Mouse (Mus musculus): ENCODE results near the gene Metrn. TPM values are rescaled to one million over a fixed set of nuclear protein-coding genes. Genes with fewer than 3 reads are reported as not detected.

The Metrn gene
- polyA plus RNA-seq, 1 experiment from 2014 or later: 11.9 TPM

DNA sequence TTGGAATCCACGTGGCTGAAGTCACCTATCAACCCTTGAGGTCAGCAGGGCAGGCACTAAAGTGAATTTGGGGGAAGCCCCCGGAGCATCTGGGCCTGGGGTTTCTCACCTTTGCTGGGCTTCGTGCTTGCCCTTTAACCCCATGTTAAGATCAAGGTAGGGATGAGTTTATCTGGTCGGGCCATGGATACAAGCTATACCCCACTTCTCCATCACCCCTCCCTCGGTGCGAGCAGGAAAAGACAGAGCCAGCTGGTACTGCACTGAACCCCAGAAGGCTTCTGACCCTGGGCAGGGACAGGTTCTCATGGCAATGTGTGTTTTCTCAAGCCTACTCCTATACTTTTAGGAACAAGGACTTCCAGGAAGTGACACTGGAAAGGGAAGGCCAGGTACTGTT is 15.6 kb downstream of the Metrn start:
- DNase-seq (no peak), ATAC-seq (no peak)
- Histone ChIP-seq H3K4me2 (ENCODE audit: low read depth, low read length) (no peak overlapping the region), H3K4me1 (ENCODE audit: insufficient read depth) (peaks cover 13% of the 10 kb centered on the region; the same call in 1 of the 2 replicates), H3K27me3 (ENCODE audit: insufficient read depth, low read length) (no peaks in the 10 kb centered on the region), H3K9ac (replicated peaks) (no peak overlapping the region), H3K27ac (ENCODE audit: low read depth) (no peak overlapping the region), H3K36me3 (replicated peaks; ENCODE audit: insufficient read depth, low read length) (peaks cover 42% of the 10 kb centered on the region), H3K4me3 (ENCODE audit: low read depth, low read length) (no peak overlapping the region), H3K9me3 (ENCODE audit: low read length) (no peaks in the 10 kb centered on the region)
- 80% methylated on average over 6 of the region's 6 CpGs for WGBS (ENCODE audit: insufficient replicate concordance)
- TF ChIP-seq EP300 (IDR thresholded peaks at IDR 0.05; ENCODE audit: low read depth) (no peak), CTCF (IDR thresholded peaks at IDR 0.05; ENCODE audit: low read depth) (no peak)

- 87% methylated on average over 5 of the region's 5 CpGs for WGBS (ENCODE audit: insufficient replicate concordance)
- TF ChIP-seq CTCF (IDR thresholded peaks at IDR 0.05; ENCODE audit: low read depth) (no peak), EP300 (IDR thresholded peaks at IDR 0.05; ENCODE audit: low read depth) (no peak)
- Histone ChIP-seq H3K4me3 (ENCODE audit: low read depth, low read length) (no peak overlapping the region), H3K36me3 (replicated peaks; ENCODE audit: insufficient read depth, low read length) (peaks cover 48% of the 10 kb centered on the region), H3K9me3 (ENCODE audit: low read length) (no peaks in the 10 kb centered on the region), H3K27ac (ENCODE audit: low read depth) (no peak overlapping the region), H3K9ac (replicated peaks) (no peak overlapping the region), H3K4me2 (ENCODE audit: low read depth, low read length) (no peak overlapping the region), H3K27me3 (ENCODE audit: insufficient read depth, low read length) (no peaks in the 10 kb centered on the region), H3K4me1 (ENCODE audit: insufficient read depth) (peaks cover 7% of the 10 kb centered on the region; the same call in 1 of the 2 replicates)
- DNase-seq: no peak
- no peak for ATAC-seq
Observed at GRCm38 (mm10) chr17:25777948-25778347, 19.0 kb downstream of the Metrn start.

DNA sequence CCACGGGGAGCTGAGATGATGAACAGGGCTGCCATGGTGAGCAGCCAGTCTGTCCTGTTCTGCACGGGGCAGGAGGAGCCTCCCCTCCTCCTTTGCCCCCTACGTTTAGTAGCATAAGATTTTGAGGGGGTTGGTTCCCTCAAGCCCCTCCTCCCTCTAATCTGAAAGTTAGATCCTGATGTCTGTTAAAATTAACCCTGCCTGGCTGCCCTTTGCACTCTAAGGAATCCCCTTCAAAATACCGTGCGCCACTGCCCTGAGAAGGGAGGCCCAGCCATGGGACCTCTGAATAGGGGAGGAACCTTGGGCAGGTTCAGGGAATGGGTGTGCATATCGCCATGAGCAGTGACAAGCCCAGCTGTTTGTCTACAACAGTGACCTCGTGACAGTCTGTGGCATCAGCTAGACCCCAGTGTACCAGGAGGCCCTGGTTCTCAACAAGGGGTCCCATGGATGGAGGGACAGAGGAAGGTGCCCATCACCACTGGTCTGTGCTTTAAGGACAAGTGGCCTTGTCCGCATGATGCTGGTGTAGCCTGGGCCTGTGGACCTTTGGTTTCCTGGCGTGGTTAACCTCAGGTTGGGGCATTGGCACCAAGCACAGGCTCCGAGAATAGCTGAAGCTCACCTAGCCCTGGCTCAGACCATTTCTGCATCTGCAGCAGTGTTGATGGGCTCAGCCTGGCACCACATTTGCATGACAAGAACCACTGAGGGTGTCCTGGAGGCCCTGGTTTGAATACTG is 21.4 kb downstream of the Metrn start:
- peaks cover 27% of the 10 kb centered on the region for H3K36me3 ChIP-seq (replicated peaks; ENCODE audit: insufficient read depth, low read length)
- no peak overlapping the region for H3K4me2 ChIP-seq (ENCODE audit: low read depth, low read length)
- H3K4me3 ChIP-seq (ENCODE audit: low read depth, low read length): no peak overlapping the region
- DNase-seq (no peak), ATAC-seq (no peak)
- WGBS (ENCODE audit: insufficient replicate concordance): 73% methylated on average over 10 of the region's 10 CpGs
- H3K27me3 ChIP-seq (ENCODE audit: insufficient read depth, low read length): no peaks in the 10 kb centered on the region
- H3K27ac ChIP-seq (ENCODE audit: low read depth): no peak overlapping the region
- TF ChIP-seq CTCF (IDR thresholded peaks at IDR 0.05; ENCODE audit: low read depth): no peak
- no peak for TF ChIP-seq EP300 (IDR thresholded peaks at IDR 0.05; ENCODE audit: low read depth)
- peaks cover 7% of the 10 kb centered on the region; the same call in 1 of the 2 replicates for H3K4me1 ChIP-seq (ENCODE audit: insufficient read depth)
- no peaks in the 10 kb centered on the region for H3K9me3 ChIP-seq (ENCODE audit: low read length)
- no peak overlapping the region for H3K9ac ChIP-seq (replicated peaks)

DNA sequence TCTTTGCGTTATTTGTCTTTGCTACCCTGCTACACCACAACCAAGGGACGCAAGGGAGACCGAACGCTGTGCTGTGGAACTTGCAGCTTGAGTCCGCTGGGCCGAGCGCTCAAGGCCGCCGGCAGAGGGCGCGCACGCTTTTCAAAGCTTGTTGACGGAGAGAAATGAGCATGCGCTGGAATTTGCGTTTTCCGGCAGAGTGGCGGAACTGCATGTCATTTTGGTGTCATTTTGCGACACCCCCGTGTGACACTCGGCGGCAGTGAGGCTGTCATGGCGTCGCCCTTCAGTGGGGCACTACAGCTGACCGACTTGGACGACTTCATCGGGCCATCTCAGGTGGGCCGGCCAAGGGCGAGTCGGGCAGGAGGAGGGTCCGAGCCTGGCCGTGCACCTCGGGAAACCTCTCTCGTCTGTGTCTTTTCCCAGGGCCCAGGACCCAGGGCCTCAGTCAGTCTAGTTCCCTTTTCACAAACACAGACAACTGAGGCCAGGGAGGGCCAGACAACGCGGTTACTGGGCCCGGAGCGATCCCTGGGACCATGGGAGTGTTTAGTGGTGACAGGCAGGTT is 23.3 kb downstream of the Metrn start, which contains the start of gene Narfl:
Gene Narfl, plus strand, starts transcription at position 228 of the 572 bp plus-strand sequence.
- peak within 1 kb of the TSS; percentile 86 for H3K4me2 ChIP-seq (ENCODE audit: low read depth, low read length)
- H3K27me3 ChIP-seq (ENCODE audit: insufficient read depth, low read length): no peaks in the 10 kb centered on the region
- peak within 1 kb of the TSS; percentile 95 for H3K9ac ChIP-seq (replicated peaks)
- WGBS (ENCODE audit: insufficient replicate concordance): under 1% methylated on average over 37 of the region's 37 CpGs
- TF ChIP-seq EP300 (IDR thresholded peaks at IDR 0.05; ENCODE audit: low read depth) (no peak), CTCF (IDR thresholded peaks at IDR 0.05; ENCODE audit: low read depth) (peak; percentile 100)
- peaks cover 17% of the 10 kb centered on the region; the same call in 1 of the 2 replicates for H3K36me3 ChIP-seq (replicated peaks; ENCODE audit: insufficient read depth, low read length)
- peak; percentile 98 for DNase-seq
- peak within 1 kb of the TSS; percentile 55; the same call in 1 of the 2 replicates for H3K27ac ChIP-seq (ENCODE audit: low read depth)
- no peaks in the 10 kb centered on the region for H3K9me3 ChIP-seq (ENCODE audit: low read length)
- H3K4me3 ChIP-seq (ENCODE audit: low read depth, low read length): peak within 1 kb of the TSS; percentile 84
- peak; percentile 97 for ATAC-seq
- peaks cover 7% of the 10 kb centered on the region; the same call in 1 of the 2 replicates for H3K4me1 ChIP-seq (ENCODE audit: insufficient read depth)

GRCm38 (mm10) chr17:25769331-25769730 is 27.6 kb downstream of the Metrn start:
- H3K27ac ChIP-seq (ENCODE audit: low read depth): no peak overlapping the region
- H3K4me3 ChIP-seq (ENCODE audit: low read depth, low read length): no peak overlapping the region
- H3K9ac ChIP-seq (replicated peaks): no peak overlapping the region
- no peaks in the 10 kb centered on the region for H3K9me3 ChIP-seq (ENCODE audit: low read length)
- H3K27me3 ChIP-seq (ENCODE audit: insufficient read depth, low read length): no peaks in the 10 kb centered on the region
- no peaks in the 10 kb centered on the region for H3K36me3 ChIP-seq (replicated peaks; ENCODE audit: insufficient read depth, low read length)
- H3K4me2 ChIP-seq (ENCODE audit: low read depth, low read length): no peak overlapping the region
- WGBS (ENCODE audit: insufficient replicate concordance): 49% methylated on average over 9 of the region's 9 CpGs
- TF ChIP-seq EP300 (IDR thresholded peaks at IDR 0.05; ENCODE audit: low read depth) (no peak), CTCF (IDR thresholded peaks at IDR 0.05; ENCODE audit: low read depth) (no peak)
- peaks cover 4% of the 10 kb centered on the region; the same call in 1 of the 2 replicates for H3K4me1 ChIP-seq (ENCODE audit: insufficient read depth)
- no peak for DNase-seq
- no peak for ATAC-seq

- H3K36me3 ChIP-seq (replicated peaks; ENCODE audit: insufficient read depth, low read length): no peaks in the 10 kb centered on the region
- no peaks in the 10 kb centered on the region for H3K27me3 ChIP-seq (ENCODE audit: insufficient read depth, low read length)
- DNase-seq (no peak), ATAC-seq (no peak)
- H3K9me3 ChIP-seq (ENCODE audit: low read length): no peaks in the 10 kb centered on the region
- TF ChIP-seq EP300 (IDR thresholded peaks at IDR 0.05; ENCODE audit: low read depth) (no peak), CTCF (IDR thresholded peaks at IDR 0.05; ENCODE audit: low read depth) (no peak)
- WGBS (ENCODE audit: insufficient replicate concordance): 73% methylated on average over 5 of the region's 5 CpGs
- no peak overlapping the region for H3K4me3 ChIP-seq (ENCODE audit: low read depth, low read length)
- H3K4me1 ChIP-seq (ENCODE audit: insufficient read depth): no peaks in the 10 kb centered on the region
- H3K27ac ChIP-seq (ENCODE audit: low read depth): no peak overlapping the region
- no peak overlapping the region for H3K9ac ChIP-seq (replicated peaks)
- no peak overlapping the region for H3K4me2 ChIP-seq (ENCODE audit: low read depth, low read length)
Observed at GRCm38 (mm10) chr17:25765886-25766285, 31.1 kb downstream of the Metrn start.
